Mouse (Mus musculus): ENCODE measurements around the gene Tmem119. TPM values are rescaled to one million over a fixed set of nuclear protein-coding genes. Genes with fewer than 3 reads are reported as not detected.
A peak's percentile ranks its signal among the peaks of the same experiment; 100 is the strongest.
"Not testable (repeated sequence)": the region's sequence is repeated elsewhere in the genome, so short reads cannot be mapped to it uniquely, and the experiment has no call there.

The Tmem119 gene
- total RNA-seq, 1 experiment from 2014 or later = 1.1 TPM

- ATAC-seq (replicated peaks in 1 of 2; ENCODE audit: insufficient read depth in 1 of 2, low FRiP score in 2 of 2, low TSS enrichment in 1 of 2, low read depth in 1 of 2, poor library complexity in 2 of 2, severe bottlenecking in 2 of 2) = not testable (repeated sequence)
These were observed 22.6 kb downstream of the Tmem119 start for GRCm38 (mm10) chr5:113777728-113778127.

DNA sequence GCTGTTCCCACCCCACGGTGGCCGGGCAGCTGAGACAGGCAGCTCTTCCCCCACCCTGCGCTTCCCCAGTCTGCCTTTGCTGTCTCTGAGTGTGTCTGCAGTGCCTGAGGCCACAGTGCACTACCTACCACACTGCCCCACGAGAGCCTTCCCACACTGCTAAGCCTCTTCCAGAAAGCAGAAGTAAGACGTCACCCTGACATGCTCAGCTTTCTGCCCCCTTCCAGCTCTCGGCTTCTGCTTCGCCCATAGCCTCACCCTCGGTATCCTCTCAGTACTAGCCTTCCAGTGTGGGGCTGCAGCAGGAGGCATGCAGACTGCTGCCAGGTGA is 23.5 kb downstream of the Tmem119 start:
- peak; percentile 74 to 77 for ATAC-seq (replicated peaks in 1 of 2; ENCODE audit: insufficient read depth in 1 of 2, low FRiP score in 2 of 2, low TSS enrichment in 1 of 2, low read depth in 1 of 2, poor library complexity in 2 of 2, severe bottlenecking in 2 of 2)

DNA sequence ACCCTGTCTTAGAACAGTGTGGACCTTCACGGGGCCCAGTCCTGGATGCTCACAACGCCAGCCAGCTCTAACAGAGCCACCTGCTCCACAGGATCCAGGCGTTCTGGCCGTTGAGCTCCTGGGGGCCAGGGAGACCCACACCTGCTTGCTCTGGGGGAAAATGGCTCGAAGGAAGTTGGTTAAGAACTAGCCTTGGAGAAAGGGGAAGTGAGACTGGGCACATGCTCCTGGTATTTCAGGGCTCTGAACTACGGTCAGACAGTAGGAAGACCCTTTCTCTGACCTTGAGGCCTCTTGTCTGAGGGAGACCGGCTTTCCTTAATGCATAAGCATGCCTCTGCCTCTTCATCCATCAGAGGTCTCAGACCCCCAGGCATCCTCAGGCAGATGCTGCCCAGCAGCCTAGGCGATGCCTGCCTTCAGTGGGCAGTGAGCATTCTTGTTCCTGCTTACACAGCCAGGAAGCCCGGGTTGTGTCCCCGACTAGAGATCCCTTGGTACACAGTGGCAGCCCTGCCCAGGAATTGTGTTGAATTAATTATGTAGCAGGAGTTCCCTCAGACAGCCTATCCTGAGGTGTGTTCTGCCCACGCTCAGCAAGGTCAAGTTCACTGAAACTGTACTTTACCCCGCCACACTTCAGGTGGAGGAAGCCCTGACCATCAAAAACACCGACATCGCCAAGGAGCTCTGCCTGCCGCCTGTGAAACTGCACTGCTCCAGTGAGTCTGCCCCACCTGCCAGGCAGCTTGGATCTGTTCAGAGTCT is 24.0 kb downstream of the Tmem119 start:
- ATAC-seq (replicated peaks in 1 of 2; ENCODE audit: insufficient read depth in 1 of 2, low FRiP score in 2 of 2, low TSS enrichment in 1 of 2, low read depth in 1 of 2, poor library complexity in 2 of 2, severe bottlenecking in 2 of 2) = no peak

DNA sequence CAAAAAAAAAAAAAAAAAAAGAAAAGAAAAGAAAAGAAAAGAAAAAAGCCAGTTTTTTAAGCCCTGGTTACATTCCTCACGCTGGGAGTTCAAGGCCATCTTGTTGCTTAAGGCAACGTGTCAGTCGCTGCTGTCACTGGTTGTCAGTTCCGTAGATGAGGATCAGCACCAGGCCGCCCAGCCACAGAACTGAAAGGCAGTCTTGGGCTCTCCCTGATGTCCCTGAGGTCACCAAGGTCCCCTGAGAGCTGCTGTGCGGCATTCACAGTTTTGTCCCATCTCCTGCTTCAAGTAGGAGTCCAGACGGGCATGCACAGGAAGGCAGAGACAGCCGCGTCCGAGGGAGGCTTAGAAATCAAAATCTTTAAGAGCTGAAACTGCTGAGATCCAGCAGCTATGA is 24.7 kb downstream of the Tmem119 start:
- no peak for ATAC-seq (replicated peaks in 1 of 2; ENCODE audit: insufficient read depth in 1 of 2, low FRiP score in 2 of 2, low TSS enrichment in 1 of 2, low read depth in 1 of 2, poor library complexity in 2 of 2, severe bottlenecking in 2 of 2)

DNA sequence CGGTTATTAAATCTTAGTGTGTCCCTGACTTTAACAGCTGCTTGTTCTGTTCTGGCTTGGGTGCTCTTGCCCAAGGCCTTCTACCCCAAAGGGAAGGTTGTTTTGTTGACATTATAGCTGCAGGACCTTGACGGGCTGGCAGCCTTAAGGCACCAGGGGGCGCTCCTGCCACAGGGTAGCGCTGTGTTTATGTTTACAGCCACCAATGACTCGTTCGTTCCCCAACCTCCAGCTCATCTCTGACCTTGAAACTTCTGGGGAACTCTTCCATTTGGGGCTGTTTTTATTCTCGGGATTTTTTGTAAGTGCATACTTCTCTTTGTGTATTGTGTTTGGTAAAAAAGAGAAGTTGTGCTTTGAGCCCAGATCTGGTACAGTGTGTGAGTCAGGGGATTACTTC is 26.7 kb downstream of the Tmem119 start:
- ATAC-seq (replicated peaks in 1 of 2; ENCODE audit: insufficient read depth in 1 of 2, low FRiP score in 2 of 2, low TSS enrichment in 1 of 2, low read depth in 1 of 2, poor library complexity in 2 of 2, severe bottlenecking in 2 of 2) = peak; percentile 22 to 43; a peak in 2 of 4 replicates

GRCm38 (mm10) chr5:113772905-113773519 is 27.3 kb downstream of the Tmem119 start:
- ATAC-seq (replicated peaks in 1 of 2; ENCODE audit: insufficient read depth in 1 of 2, low FRiP score in 2 of 2, low TSS enrichment in 1 of 2, low read depth in 1 of 2, poor library complexity in 2 of 2, severe bottlenecking in 2 of 2) = no peak

DNA sequence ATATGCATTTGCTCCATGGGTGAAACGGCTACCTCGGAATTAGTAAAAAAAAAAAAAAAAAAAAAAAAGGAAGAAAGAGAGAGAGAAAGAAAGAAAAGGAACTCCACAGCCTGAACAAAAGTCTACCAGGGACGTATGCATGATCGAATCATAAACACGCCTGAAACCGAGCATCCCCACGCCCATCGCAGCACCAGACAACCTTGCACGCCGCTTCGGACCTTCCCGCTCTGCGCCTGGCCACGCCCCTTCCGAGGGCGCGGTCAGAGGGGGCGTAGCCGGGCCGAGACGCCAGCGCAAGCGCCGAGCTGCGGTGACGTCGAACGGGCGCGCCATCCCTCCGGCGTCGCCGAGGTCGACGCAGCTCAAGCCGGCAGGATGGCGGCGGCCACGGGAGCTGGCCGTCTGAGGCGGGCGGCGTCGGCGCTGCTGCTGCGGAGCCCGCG is 27.8 kb downstream of the Tmem119 start, which contains the start of the genes Sart3 and Iscu:
TSS of gene Sart3 (minus strand) at position 61 of the 446 bp plus-strand sequence.
TSS of gene Iscu (plus strand) at position 299 of the 446 bp plus-strand sequence.
- peak; percentile 65 to 74 for ATAC-seq (replicated peaks in 1 of 2; ENCODE audit: insufficient read depth in 1 of 2, low FRiP score in 2 of 2, low TSS enrichment in 1 of 2, low read depth in 1 of 2, poor library complexity in 2 of 2, severe bottlenecking in 2 of 2)

DNA sequence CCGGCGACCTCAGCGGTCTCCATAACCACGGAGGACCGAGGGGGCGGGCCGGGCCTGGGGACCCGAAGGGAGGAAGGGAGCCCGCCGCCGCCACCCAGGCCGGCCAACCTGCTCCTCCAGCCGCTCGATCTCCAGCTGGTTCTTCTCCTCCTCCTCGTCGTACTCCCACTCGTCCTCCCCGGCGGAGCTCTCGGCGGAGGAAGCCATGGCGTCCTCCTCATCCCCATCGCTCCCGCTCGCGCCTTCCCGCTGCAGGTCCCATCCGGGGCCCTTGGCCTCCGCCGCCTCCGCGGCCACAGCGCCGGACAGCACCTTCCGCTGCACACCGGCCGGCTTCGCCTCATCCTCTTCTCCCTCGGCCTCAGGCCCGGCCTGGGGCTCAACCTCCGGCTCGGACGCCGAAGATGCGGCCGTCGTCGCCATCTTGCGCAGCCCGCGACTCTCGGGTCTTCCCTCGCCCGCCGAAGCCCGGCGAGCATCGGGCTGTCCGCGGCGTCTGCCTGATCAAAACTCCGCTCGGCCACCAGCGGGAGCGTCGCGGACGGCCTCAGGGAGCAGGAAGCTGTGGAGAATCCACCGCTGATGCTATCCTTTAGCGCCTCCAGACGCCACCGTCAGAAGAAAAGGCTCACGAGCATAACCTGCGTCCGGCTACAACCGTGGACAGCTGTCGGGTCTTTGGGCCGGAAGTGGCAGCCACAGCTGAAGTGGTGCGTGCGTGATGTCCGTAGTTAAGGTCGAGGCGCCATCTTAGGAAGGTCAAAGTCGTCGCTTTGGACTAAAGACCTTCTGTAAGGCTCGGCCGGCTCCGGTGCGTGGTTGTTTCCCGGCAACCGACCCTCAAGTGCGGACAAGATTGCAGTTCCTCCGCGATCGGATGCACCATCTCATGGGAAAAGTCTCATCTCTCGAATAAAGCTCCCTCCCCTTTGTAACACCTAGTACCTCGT is 28.8 kb downstream of the Tmem119 start:
- peak; percentile 63 to 73 for ATAC-seq (replicated peaks in 1 of 2; ENCODE audit: insufficient read depth in 1 of 2, low FRiP score in 2 of 2, low TSS enrichment in 1 of 2, low read depth in 1 of 2, poor library complexity in 2 of 2, severe bottlenecking in 2 of 2)

GRCm38 (mm10) chr5:113768806-113769205 is 31.5 kb downstream of the Tmem119 start:
- ATAC-seq (replicated peaks in 1 of 2; ENCODE audit: insufficient read depth in 1 of 2, low FRiP score in 2 of 2, low TSS enrichment in 1 of 2, low read depth in 1 of 2, poor library complexity in 2 of 2, severe bottlenecking in 2 of 2) = no peak

GRCm38 (mm10) chr5:113765641-113766526 is 34.4 kb downstream of the Tmem119 start:
- no peak for ATAC-seq (replicated peaks in 1 of 2; ENCODE audit: insufficient read depth in 1 of 2, low FRiP score in 2 of 2, low TSS enrichment in 1 of 2, low read depth in 1 of 2, poor library complexity in 2 of 2, severe bottlenecking in 2 of 2)

DNA sequence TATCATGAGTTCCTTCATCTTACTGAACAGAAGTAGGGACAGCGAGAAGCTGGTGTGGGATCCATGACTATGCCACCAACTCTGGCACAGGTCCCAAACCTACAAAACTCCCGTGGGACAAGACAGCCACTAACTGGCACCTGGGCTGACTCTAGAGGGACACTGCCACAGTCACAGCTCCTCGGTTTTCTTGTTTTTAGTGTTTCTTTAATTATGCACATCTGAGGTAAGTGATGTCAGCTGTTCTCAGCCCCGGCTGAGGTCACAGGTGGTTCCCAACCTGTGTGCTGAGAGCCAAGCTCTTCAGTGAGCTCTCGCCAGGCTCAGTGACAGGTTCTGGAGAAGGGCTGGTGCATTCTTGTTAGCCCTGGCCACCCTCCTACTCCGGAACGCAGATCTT is 35.9 kb downstream of the Tmem119 start:
- no peak for ATAC-seq (replicated peaks in 1 of 2; ENCODE audit: insufficient read depth in 1 of 2, low FRiP score in 2 of 2, low TSS enrichment in 1 of 2, low read depth in 1 of 2, poor library complexity in 2 of 2, severe bottlenecking in 2 of 2)

- ATAC-seq (replicated peaks in 1 of 2; ENCODE audit: insufficient read depth in 1 of 2, low FRiP score in 2 of 2, low TSS enrichment in 1 of 2, low read depth in 1 of 2, poor library complexity in 2 of 2, severe bottlenecking in 2 of 2) = no peak
These were observed 38.7 kb downstream of the Tmem119 start for GRCm38 (mm10) chr5:113761585-113761984.

DNA sequence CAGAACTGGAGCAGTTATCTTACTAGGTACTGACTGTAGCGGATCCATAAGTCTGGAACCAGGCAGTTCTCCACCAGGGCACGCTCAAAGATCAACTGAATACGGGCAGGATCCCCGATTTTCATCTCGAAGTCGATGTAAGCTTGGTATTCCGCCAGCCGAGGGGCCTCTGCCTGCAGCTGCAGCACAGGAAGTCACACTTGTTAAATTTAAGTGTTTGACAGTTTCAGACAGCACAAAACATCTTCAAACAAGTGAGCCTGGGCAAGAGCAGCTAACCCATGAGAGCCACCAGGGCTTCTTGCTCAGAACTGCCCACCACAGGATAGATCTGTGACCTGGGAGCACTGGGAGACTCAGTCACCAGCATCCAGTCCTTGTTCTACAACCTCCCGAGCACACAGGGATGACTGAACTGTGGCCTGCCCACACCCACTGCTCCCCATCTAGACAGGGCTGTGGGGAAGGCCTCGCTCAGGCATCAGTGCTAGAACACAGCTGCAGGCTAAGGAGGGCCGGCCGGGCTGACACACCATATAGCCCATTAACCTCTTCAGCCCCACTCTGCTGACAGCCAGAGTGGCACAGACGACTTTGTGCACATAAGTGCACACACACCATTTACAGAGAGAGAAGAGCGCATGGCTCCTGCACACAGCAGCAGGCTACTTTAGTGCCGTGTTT is 44.8 kb downstream of the Tmem119 start:
- no peak for ATAC-seq (replicated peaks in 1 of 2; ENCODE audit: insufficient read depth in 1 of 2, low FRiP score in 2 of 2, low TSS enrichment in 1 of 2, low read depth in 1 of 2, poor library complexity in 2 of 2, severe bottlenecking in 2 of 2)

GRCm38 (mm10) chr5:113751521-113752157 is 48.7 kb downstream of the Tmem119 start:
- ATAC-seq (replicated peaks in 1 of 2; ENCODE audit: insufficient read depth in 1 of 2, low FRiP score in 2 of 2, low TSS enrichment in 1 of 2, low read depth in 1 of 2, poor library complexity in 2 of 2, severe bottlenecking in 2 of 2) = no peak

- no peak for ATAC-seq (replicated peaks in 1 of 2; ENCODE audit: insufficient read depth in 1 of 2, low FRiP score in 2 of 2, low TSS enrichment in 1 of 2, low read depth in 1 of 2, poor library complexity in 2 of 2, severe bottlenecking in 2 of 2)
These were observed 51.6 kb downstream of the Tmem119 start for GRCm38 (mm10) chr5:113748556-113749331.
